Mouse (Mus musculus) hindbrain, embryonic 11.5 days (tissue): ENCODE measurements around the gene Mllt10. TPM values are rescaled to one million over a fixed set of nuclear protein-coding genes. Genes with fewer than 3 reads are reported as not detected.

Experiments used
- ATAC-seq: fragments of 200-750 bp; cut with Nextera tagmentation; 2 replicates; pipeline ENCODE4 v1.8.0; 2017; ENCODE audit warnings: mild to moderate bottlenecking, moderate TSS enrichment, moderate library complexity; ENCODE audit not compliant: low FRiP score
- DNase-seq: peaks from one replicate; pipeline ENCODE4 v3.0.0-alpha.2; 2015; ENCODE audit warnings: low spot score
- H3K27ac ChIP-seq: fragments of 300-500 bp; sonication (generic); 2 replicates; pipeline ENCODE4 v1.5.1; 2014; ENCODE audit warnings: mild to moderate bottlenecking, low read depth, low read length
- H3K27me3 ChIP-seq: fragments of 300-500 bp; sonication (generic); 2 replicates; pipeline ENCODE4 v1.6.1; 2014; ENCODE audit warnings: mild to moderate bottlenecking, low read length, moderate library complexity, mixed read lengths; ENCODE audit not compliant: control insufficient read depth, insufficient read depth
- H3K36me3 ChIP-seq: fragments of 300-500 bp; sonication (generic); 2 replicates; pipeline ENCODE4 v1.6.1; 2014; ENCODE audit warnings: mild to moderate bottlenecking, low read length, moderate library complexity, mixed read lengths; ENCODE audit not compliant: control insufficient read depth, insufficient read depth
- H3K4me1 ChIP-seq: fragments of 300-500 bp; sonication (generic); replicated peaks from 2 replicates; pipeline ENCODE4 v1.6.1; 2014; ENCODE audit warnings: low read length, mixed read lengths; ENCODE audit not compliant: control insufficient read depth, insufficient read depth
- H3K4me2 ChIP-seq: fragments of 300-500 bp; sonication (generic); replicated peaks from 2 replicates; pipeline ENCODE4 v1.6.1; 2014; ENCODE audit warnings: mild to moderate bottlenecking, low read depth, low read length
- H3K4me3 ChIP-seq: fragments of 300-500 bp; sonication (generic); 2 replicates; pipeline ENCODE4 v1.5.1; 2014; ENCODE audit warnings: low read depth, low read length
- H3K9ac ChIP-seq: fragments of 300-500 bp; sonication (generic); 2 replicates; pipeline ENCODE4 v1.6.1; 2014; ENCODE audit warnings: low read depth, low read length
- H3K9me3 ChIP-seq: fragments of 300-500 bp; sonication (generic); 2 replicates; pipeline ENCODE4 v1.6.1; 2016; ENCODE audit warnings: low read length; ENCODE audit not compliant: control insufficient read depth
- WGBS: fragments of 180-500 bp; shearing (Covaris S2); extraction: QIAGEN DNeasy Blood & Tissue Kit; methylation state at CpG from one replicate; pipeline ENCODE4 v1.1.7; 2014; 5-methylcytosine and 5-hydroxymethylcytosine counted together
- polyA plus RNA-seq: library from polyadenylated mRNA; unstranded; fragments of >200 nt; fragmentation: Nextera tagmentation; extraction: Ambion mirVana; gene quantifications from 2 replicates; pipeline ENCODE4 v1.2.1, GENCODE M21; 2014

Mllt10 gene
- polyA plus RNA-seq, 1 experiment from 2014 or later: 62.2 TPM

GRCm38 (mm10) chr2:18219136-18219535 lies 164.1 kb downstream of the Mllt10 start:
- H3K9me3 ChIP-seq: no peaks in the 10 kb centered on the region
- no peak overlapping the region for H3K27ac ChIP-seq
- H3K9ac ChIP-seq: no peak overlapping the region
- no peak for DNase-seq
- H3K4me3 ChIP-seq: no peak overlapping the region
- H3K4me2 ChIP-seq: no peak overlapping the region
- H3K4me1 ChIP-seq: no peaks in the 10 kb centered on the region
- 0 out of 2 replicates have a peak, but pooled peaks cover 7% of the 10 kb centered on the region for H3K36me3 ChIP-seq
- ATAC-seq: no peak
- 82% methylated on average over 8 of the region's 8 CpGs for WGBS
- no peaks in the 10 kb centered on the region for H3K27me3 ChIP-seq

GRCm38 (mm10) chr2:18219569-18219968 lies 164.5 kb downstream of the Mllt10 start:
- no peak overlapping the region for H3K27ac ChIP-seq
- DNase-seq: no peak
- WGBS: 83% methylated on average over 13 of the region's 13 CpGs
- ATAC-seq: no peak
- H3K9me3 ChIP-seq: no peaks in the 10 kb centered on the region
- no peak overlapping the region for H3K4me2 ChIP-seq
- no peak overlapping the region for H3K9ac ChIP-seq
- no peaks in the 10 kb centered on the region for H3K4me1 ChIP-seq
- H3K36me3 ChIP-seq: 0 out of 2 replicates have a peak, but pooled peaks cover 7% of the 10 kb centered on the region
- H3K4me3 ChIP-seq: no peak overlapping the region
- no peaks in the 10 kb centered on the region for H3K27me3 ChIP-seq

GRCm38 (mm10) chr2:18228486-18229062 lies 173.5 kb downstream of the Mllt10 start:
- no peak for ATAC-seq
- Histone ChIP-seq H3K27ac (no peak overlapping the region), H3K9me3 (no peaks in the 10 kb centered on the region), H3K36me3 (no peaks in the 10 kb centered on the region), H3K4me1 (no peaks in the 10 kb centered on the region), H3K27me3 (no peaks in the 10 kb centered on the region), H3K4me3 (no peak overlapping the region), H3K9ac (no peak overlapping the region), H3K4me2 (no peak overlapping the region)
- 64% methylated on average over 8 of the region's 8 CpGs for WGBS
- DNase-seq: no peak

GRCm38 (mm10) chr2:18229279-18229678 lies 174.2 kb downstream of the Mllt10 start:
- H3K9ac ChIP-seq: no peak overlapping the region
- no peaks in the 10 kb centered on the region for H3K27me3 ChIP-seq
- 18% methylated on average over 2 of the region's 2 CpGs for WGBS
- no peaks in the 10 kb centered on the region for H3K9me3 ChIP-seq
- no peak overlapping the region for H3K4me3 ChIP-seq
- H3K27ac ChIP-seq: no peak overlapping the region
- no peaks in the 10 kb centered on the region for H3K36me3 ChIP-seq
- DNase-seq: no peak
- peaks cover 3% of the 10 kb centered on the region; the same call in 1 of the 2 replicates for H3K4me1 ChIP-seq
- no peak overlapping the region for H3K4me2 ChIP-seq
- ATAC-seq: no peak

GRCm38 (mm10) chr2:18231143-18231542 lies 176.1 kb downstream of the Mllt10 start:
- no peak overlapping the region for H3K27ac ChIP-seq
- H3K4me3 ChIP-seq: no peak overlapping the region
- H3K4me2 ChIP-seq: no peak overlapping the region
- no peak for DNase-seq
- no peaks in the 10 kb centered on the region for H3K9me3 ChIP-seq
- H3K4me1 ChIP-seq: peaks cover 4% of the 10 kb centered on the region; the same call in 1 of the 2 replicates
- ATAC-seq: no peak
- H3K36me3 ChIP-seq: no peaks in the 10 kb centered on the region
- 66% methylated on average over 4 of the region's 4 CpGs for WGBS
- H3K9ac ChIP-seq: no peak overlapping the region
- no peaks in the 10 kb centered on the region for H3K27me3 ChIP-seq

- H3K9ac ChIP-seq: no peak overlapping the region
- WGBS: 3% methylated on average over 5 of the region's 5 CpGs
- ATAC-seq (peak; percentile 78), DNase-seq (peak; percentile 36)
- H3K36me3 ChIP-seq: no peaks in the 10 kb centered on the region
- 0 out of 2 replicates have a peak overlapping the region, but pooled peaks have one; percentile 24 for H3K27ac ChIP-seq
- no peak overlapping the region for H3K4me2 ChIP-seq
- H3K9me3 ChIP-seq: no peaks in the 10 kb centered on the region
- peaks cover 4% of the 10 kb centered on the region; the same call in 1 of the 2 replicates for H3K4me1 ChIP-seq
- H3K4me3 ChIP-seq: no peak overlapping the region
- H3K27me3 ChIP-seq: no peaks in the 10 kb centered on the region
Observed at GRCm38 (mm10) chr2:18232883-18233567, 178.0 kb downstream of the Mllt10 start.

- Histone ChIP-seq H3K27me3 (no peaks in the 10 kb centered on the region), H3K9me3 (no peaks in the 10 kb centered on the region), H3K36me3 (no peaks in the 10 kb centered on the region), H3K4me3 (no peak overlapping the region), H3K27ac (no peak overlapping the region), H3K9ac (no peak overlapping the region), H3K4me2 (no peak overlapping the region), H3K4me1 (peaks cover 4% of the 10 kb centered on the region; the same call in 1 of the 2 replicates)
- no peak for ATAC-seq
- WGBS: 91% methylated on average over 5 of the region's 5 CpGs
- DNase-seq: no peak
Observed at GRCm38 (mm10) chr2:18235524-18235923, 180.5 kb downstream of the Mllt10 start.

- Histone ChIP-seq H3K27ac (no peak overlapping the region), H3K27me3 (no peaks in the 10 kb centered on the region), H3K36me3 (no peaks in the 10 kb centered on the region), H3K4me3 (no peak overlapping the region), H3K9ac (no peak overlapping the region), H3K4me2 (no peak overlapping the region), H3K4me1 (no peaks in the 10 kb centered on the region), H3K9me3 (no peaks in the 10 kb centered on the region)
- 88% methylated on average over 3 of the region's 3 CpGs for WGBS
- DNase-seq (no peak), ATAC-seq (no peak)
Observed at GRCm38 (mm10) chr2:18249224-18249623, 194.2 kb downstream of the Mllt10 start.
